Mouse (Mus musculus): Measurements from ENCODE around the gene Tnfrsf26.

GRCm38 (mm10) chr7:143627555-143628286 lies 801 bp downstream of the Tnfrsf26 start:
- TF ChIP-seq CTCF (IDR thresholded peaks at IDR 0.05; ENCODE audit: borderline replicate concordance, insufficient read depth, low read depth, low read length) (no peak), POLR2A (IDR thresholded peaks at IDR 0.05; ENCODE audit: borderline replicate concordance, insufficient read depth, low read length) (no peak)
